Mouse (Mus musculus) lung, embryonic 15.5 days (tissue): ENCODE results near the gene Cct5. TPM values are rescaled to one million over a fixed set of nuclear protein-coding genes. Genes with fewer than 3 reads are reported as not detected.

Experiments
- ATAC-seq: fragments of 200-750 bp; cut with Nextera tagmentation; 2 replicates; pipeline ENCODE4 v1.8.0; 2017; ENCODE audit warnings: moderate number of reproducible peaks, borderline replicate concordance; ENCODE audit not compliant: low FRiP score, low TSS enrichment; ENCODE audit errors: extremely low read depth
- H3K27ac ChIP-seq: fragments of 300-500 bp; sonication (generic); 2 replicates; pipeline ENCODE4 v1.5.1; 2015; ENCODE audit warnings: moderate library complexity, mild to moderate bottlenecking, inconsistent platforms
- H3K27me3 ChIP-seq: fragments of 300-500 bp; sonication (generic); 2 replicates; pipeline ENCODE4 v1.6.1; 2015; ENCODE audit warnings: inconsistent platforms
- H3K36me3 ChIP-seq: fragments of 300-500 bp; sonication (generic); 2 replicates; pipeline ENCODE4 v1.6.1; 2015; ENCODE audit warnings: inconsistent platforms
- H3K4me1 ChIP-seq: fragments of 300-500 bp; sonication (generic); 2 replicates; pipeline ENCODE4 v1.6.1; 2015; ENCODE audit warnings: inconsistent platforms
- H3K4me2 ChIP-seq: fragments of 300-500 bp; sonication (generic); 2 replicates; pipeline ENCODE4 v1.6.1; 2015; ENCODE audit warnings: inconsistent platforms, mild to moderate bottlenecking, moderate library complexity
- H3K4me3 ChIP-seq: fragments of 300-500 bp; sonication (generic); 2 replicates; pipeline ENCODE4 v1.5.1; 2015; ENCODE audit warnings: mild to moderate bottlenecking, inconsistent platforms
- H3K9ac ChIP-seq: fragments of 300-500 bp; sonication (generic); 2 replicates; pipeline ENCODE4 v1.6.1; 2015; ENCODE audit warnings: inconsistent platforms
- H3K9me3 ChIP-seq: fragments of 300-500 bp; sonication (generic); 2 replicates; pipeline ENCODE4 v1.6.1; 2016; ENCODE audit warnings: inconsistent platforms
- WGBS: fragments of 180-500 bp; shearing (Covaris S2); methylation state at CpG from one replicate; pipeline ENCODE4 v1.1.7; 2015; 5-methylcytosine and 5-hydroxymethylcytosine counted together
- polyA plus RNA-seq: library from polyadenylated mRNA; unstranded; fragments of >200 nt; fragmentation: Nextera tagmentation; extraction: Ambion mirVana; gene quantifications from 2 replicates; pipeline ENCODE4 v1.2.1, GENCODE M21; 2015

Cct5 gene
- polyA plus RNA-seq, 1 experiment from 2014 or later, result 518 TPM

DNA sequence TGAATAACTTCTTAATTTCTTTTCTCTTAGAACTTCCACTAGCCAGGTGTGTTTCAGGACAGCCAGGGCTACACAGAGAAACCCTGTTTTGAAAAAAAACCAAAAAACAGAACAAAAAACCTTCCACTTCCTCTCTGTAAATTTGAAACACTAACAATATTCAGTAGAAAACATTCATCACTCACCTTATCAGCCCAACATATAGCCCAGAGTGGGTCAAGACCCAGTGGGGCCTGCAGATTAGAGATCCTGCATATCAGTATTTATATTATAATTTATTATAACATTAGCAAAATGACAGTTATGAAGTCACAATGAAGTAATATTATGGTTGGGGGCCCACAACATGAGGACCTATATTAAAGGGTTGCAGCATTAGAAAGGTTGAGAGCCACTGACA is 27.9 kb downstream of the Cct5 start:
- Histone ChIP-seq H3K27ac (no peak overlapping the region), H3K4me2 (no peak overlapping the region), H3K4me1 (peaks cover 14% of the 10 kb centered on the region), H3K4me3 (no peak overlapping the region), H3K36me3 (no peaks in the 10 kb centered on the region), H3K9ac (no peak overlapping the region), H3K27me3 (no peaks in the 10 kb centered on the region), H3K9me3 (no peaks in the 10 kb centered on the region)
- ATAC-seq, result no peak

DNA sequence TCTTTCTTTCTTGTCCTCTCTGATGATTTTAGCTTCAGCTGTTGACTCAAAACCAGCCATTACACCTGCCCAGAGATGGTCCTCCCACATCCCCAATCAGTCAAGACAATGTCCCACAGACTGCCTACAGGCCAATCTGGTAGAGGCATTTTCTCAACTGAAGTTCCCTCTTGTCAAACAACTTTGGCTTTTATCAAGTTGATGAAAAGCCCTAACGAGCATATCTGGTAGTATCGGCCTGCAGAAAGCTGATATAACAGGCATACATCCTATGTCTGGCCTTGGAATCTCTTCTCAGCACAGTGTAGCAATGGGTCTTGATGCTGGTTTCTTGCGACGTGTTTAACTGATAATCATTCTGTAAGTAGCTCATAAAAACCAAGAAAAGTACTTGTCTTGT is 28.3 kb downstream of the Cct5 start:
- no peak overlapping the region for H3K4me2 ChIP-seq
- no peak overlapping the region for H3K9ac ChIP-seq
- H3K36me3 ChIP-seq, result no peaks in the 10 kb centered on the region
- H3K27me3 ChIP-seq, result no peaks in the 10 kb centered on the region
- H3K4me1 ChIP-seq, result peaks cover 18% of the 10 kb centered on the region
- WGBS, result 71% methylated on average over 4 of the region's 4 CpGs
- H3K9me3 ChIP-seq, result no peaks in the 10 kb centered on the region
- no peak overlapping the region for H3K27ac ChIP-seq
- H3K4me3 ChIP-seq, result no peak overlapping the region
- no peak for ATAC-seq

DNA sequence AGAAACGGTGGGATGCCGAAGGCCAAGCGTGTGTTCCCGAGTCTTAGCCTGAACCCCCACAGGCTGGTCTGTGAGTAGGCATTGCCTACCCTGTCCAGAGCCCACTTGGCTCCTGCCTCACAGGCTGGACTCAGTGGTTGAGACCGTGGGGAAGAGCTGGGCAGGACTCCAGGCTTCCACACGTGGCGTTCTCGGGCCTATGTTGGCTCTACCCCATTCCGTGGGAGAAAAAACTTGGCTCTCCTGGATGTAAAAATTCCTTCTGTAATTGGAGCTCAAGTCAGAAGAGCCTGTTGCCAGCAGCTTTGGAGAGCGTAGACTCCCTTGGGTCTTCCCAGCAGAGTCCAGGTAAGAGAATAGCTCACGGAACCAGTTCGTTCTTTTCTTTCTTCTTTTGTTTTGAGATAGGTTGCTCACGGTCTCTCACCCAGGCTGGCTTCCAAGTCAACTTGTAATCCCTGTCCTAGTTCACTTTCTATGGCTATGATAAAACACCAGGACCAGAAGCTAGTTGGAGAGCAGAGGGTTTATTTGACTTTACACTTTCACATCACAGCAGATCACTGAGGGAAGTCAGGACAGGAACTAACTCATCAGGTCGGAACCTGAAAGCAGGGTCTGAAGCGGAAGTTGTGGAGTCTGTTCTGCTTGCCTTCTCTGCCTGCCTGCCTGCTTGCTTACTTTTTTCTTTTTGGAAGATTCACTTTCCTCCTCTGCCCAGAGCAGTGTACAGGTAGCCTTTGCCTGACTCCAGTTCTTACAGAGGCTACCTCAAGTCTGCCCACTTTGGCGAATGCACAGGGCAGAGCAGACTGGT is 29.5 kb downstream of the Cct5 start:
- no peak overlapping the region for H3K4me3 ChIP-seq
- no peaks in the 10 kb centered on the region for H3K27me3 ChIP-seq
- H3K9me3 ChIP-seq, result no peaks in the 10 kb centered on the region
- H3K27ac ChIP-seq, result no peak overlapping the region
- no peak overlapping the region for H3K9ac ChIP-seq
- 73% methylated on average over 16 of the region's 16 CpGs for WGBS
- H3K4me2 ChIP-seq, result no peak overlapping the region
- H3K36me3 ChIP-seq, result no peaks in the 10 kb centered on the region
- ATAC-seq, result no peak
- peaks cover 21% of the 10 kb centered on the region for H3K4me1 ChIP-seq

- peaks cover 21% of the 10 kb centered on the region for H3K4me1 ChIP-seq
- H3K9ac ChIP-seq, result no peak overlapping the region
- H3K27ac ChIP-seq, result no peak overlapping the region
- H3K4me2 ChIP-seq, result no peak overlapping the region
- ATAC-seq, result no peak
- no peaks in the 10 kb centered on the region for H3K9me3 ChIP-seq
- H3K27me3 ChIP-seq, result no peaks in the 10 kb centered on the region
- H3K36me3 ChIP-seq, result no peaks in the 10 kb centered on the region
- H3K4me3 ChIP-seq, result no peak overlapping the region
- WGBS, result 84% methylated on average over 8 of the region's 8 CpGs
Observed at GRCm38 (mm10) chr15:31570959-31571358, 30.6 kb downstream of the Cct5 start.

GRCm38 (mm10) chr15:31569325-31570022 is 32.1 kb downstream of the Cct5 start:
- H3K36me3 ChIP-seq, result no peaks in the 10 kb centered on the region
- H3K27ac ChIP-seq, result no peak overlapping the region
- no peak overlapping the region for H3K9ac ChIP-seq
- peak; percentile 45 for ATAC-seq
- H3K4me2 ChIP-seq, result no peak overlapping the region
- no peaks in the 10 kb centered on the region for H3K9me3 ChIP-seq
- 49% methylated on average over 9 of the region's 9 CpGs for WGBS
- no peaks in the 10 kb centered on the region for H3K27me3 ChIP-seq
- H3K4me3 ChIP-seq, result no peak overlapping the region
- H3K4me1 ChIP-seq, result peaks cover 21% of the 10 kb centered on the region

- Histone ChIP-seq H3K36me3 (no peaks in the 10 kb centered on the region), H3K9me3 (no peaks in the 10 kb centered on the region), H3K4me2 (peak overlapping the region; percentile 43), H3K9ac (no peak overlapping the region), H3K27me3 (no peaks in the 10 kb centered on the region), H3K27ac (peak overlapping the region; percentile 20), H3K4me3 (peak overlapping the region; percentile 4; the same call in 1 of the 2 replicates), H3K4me1 (peaks cover 27% of the 10 kb centered on the region)
- ATAC-seq, result peak; percentile 85
- 13% methylated on average over 12 of the region's 12 CpGs for WGBS
Observed at GRCm38 (mm10) chr15:31568581-31568996, 33.0 kb downstream of the Cct5 start.

- H3K4me1 ChIP-seq, result peaks cover 33% of the 10 kb centered on the region
- H3K27ac ChIP-seq, result no peak overlapping the region
- H3K4me3 ChIP-seq, result no peak overlapping the region
- no peaks in the 10 kb centered on the region for H3K9me3 ChIP-seq
- no peak overlapping the region for H3K4me2 ChIP-seq
- no peaks in the 10 kb centered on the region for H3K36me3 ChIP-seq
- ATAC-seq, result no peak
- H3K9ac ChIP-seq, result no peak overlapping the region
- WGBS, result 77% methylated on average over 7 of the region's 7 CpGs
- no peaks in the 10 kb centered on the region for H3K27me3 ChIP-seq
Observed at GRCm38 (mm10) chr15:31567431-31567830, 34.2 kb downstream of the Cct5 start.

GRCm38 (mm10) chr15:31565786-31566185 is 35.8 kb downstream of the Cct5 start:
- Histone ChIP-seq H3K4me1 (peaks cover 33% of the 10 kb centered on the region), H3K4me2 (no peak overlapping the region)
- no peak for ATAC-seq

DNA sequence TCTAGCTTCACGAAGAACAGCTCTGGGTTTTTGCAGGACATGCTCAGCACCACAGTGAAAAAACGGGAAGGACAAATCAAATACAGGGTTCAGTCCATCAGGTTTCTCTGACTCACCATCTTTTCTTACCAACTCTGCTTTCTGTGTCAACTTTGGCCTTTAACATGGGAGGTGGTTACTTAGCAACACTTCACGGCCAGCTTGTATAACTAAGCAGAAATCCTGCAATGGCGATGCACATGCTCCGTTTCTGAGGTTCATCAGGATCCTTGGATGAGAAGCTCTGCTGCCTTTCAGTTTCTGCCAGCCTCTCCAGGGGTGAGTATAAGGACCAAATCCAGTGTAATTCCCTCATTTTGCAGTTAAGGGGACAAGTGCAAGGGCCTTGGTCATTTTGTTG is 36.4 kb downstream of the Cct5 start, which contains the start of gene Cmbl:
Cmbl (plus strand) TSS at position 206 of the 400 bp plus-strand sequence.
- no peak within 1 kb of the TSS for H3K9ac ChIP-seq
- H3K4me1 ChIP-seq, result peaks cover 33% of the 10 kb centered on the region
- no peak within 1 kb of the TSS; the same call in 1 of the 2 replicates for H3K4me2 ChIP-seq
- no peaks in the 10 kb centered on the region for H3K9me3 ChIP-seq
- no peak within 1 kb of the TSS for H3K4me3 ChIP-seq
- WGBS, result 38% methylated on average over 5 of the region's 5 CpGs
- no peak for ATAC-seq
- no peaks in the 10 kb centered on the region for H3K36me3 ChIP-seq
- peak within 1 kb of the TSS; percentile 75 for H3K27ac ChIP-seq
- no peaks in the 10 kb centered on the region for H3K27me3 ChIP-seq

More at GRCm38 (mm10) chr15:31565786-31566185, 35.8 kb downstream of the Cct5 start:
- H3K27me3 ChIP-seq, result no peaks in the 10 kb centered on the region
- no peak overlapping the region for H3K27ac ChIP-seq
- H3K36me3 ChIP-seq, result no peaks in the 10 kb centered on the region
- no peaks in the 10 kb centered on the region for H3K9me3 ChIP-seq
- 61% methylated on average over 1 of the region's 1 CpGs for WGBS
- no peak overlapping the region for H3K9ac ChIP-seq
- no peak overlapping the region for H3K4me3 ChIP-seq

- WGBS, result 31% methylated on average over 19 of the region's 19 CpGs
- no peaks in the 10 kb centered on the region for H3K36me3 ChIP-seq
- H3K27ac ChIP-seq, result peak overlapping the region; percentile 75
- H3K4me3 ChIP-seq, result 0 out of 2 replicates have a peak overlapping the region, but pooled peaks have one; percentile 10
- H3K9ac ChIP-seq, result no peak overlapping the region
- H3K4me1 ChIP-seq, result peaks cover 21% of the 10 kb centered on the region
- no peaks in the 10 kb centered on the region for H3K27me3 ChIP-seq
- peak overlapping the region; percentile 42 for H3K4me2 ChIP-seq
- H3K9me3 ChIP-seq, result no peaks in the 10 kb centered on the region
- ATAC-seq, result no peak
Observed at GRCm38 (mm10) chr15:31563577-31564546, 37.7 kb downstream of the Cct5 start.

GRCm38 (mm10) chr15:31562847-31563246 is 38.8 kb downstream of the Cct5 start:
- H3K4me2 ChIP-seq, result no peak overlapping the region
- no peaks in the 10 kb centered on the region for H3K9me3 ChIP-seq
- no peaks in the 10 kb centered on the region for H3K36me3 ChIP-seq
- H3K4me1 ChIP-seq, result peaks cover 13% of the 10 kb centered on the region; the same call in 1 of the 2 replicates
- H3K9ac ChIP-seq, result no peak overlapping the region
- H3K27ac ChIP-seq, result no peak overlapping the region
- no peak overlapping the region for H3K4me3 ChIP-seq
- ATAC-seq, result no peak
- 55% methylated on average over 8 of the region's 8 CpGs for WGBS
- H3K27me3 ChIP-seq, result no peaks in the 10 kb centered on the region
